Mouse (Mus musculus): ENCODE measurements around the gene Ndufs2. TPM values are rescaled to one million over a fixed set of nuclear protein-coding genes. Genes with fewer than 3 reads are reported as not detected.

Gene Ndufs2
- polyA plus RNA-seq, 1 experiment, result 1,478 TPM

- peaks cover 5% of the 10 kb centered on the region for H3K4me1 ChIP-seq (ENCODE audit: control insufficient read depth, insufficient read depth, insufficient read length, low read length)
- no peak overlapping the region for H3K27ac ChIP-seq (replicated peaks; ENCODE audit: low read depth, low read length)
- H3K4me3 ChIP-seq (ENCODE audit: insufficient read depth, low read depth, low read length), result no peak overlapping the region
Measured at GRCm38 (mm10) chr1:171282086-171282805, 31.1 kb upstream of the Ndufs2 start.

DNA sequence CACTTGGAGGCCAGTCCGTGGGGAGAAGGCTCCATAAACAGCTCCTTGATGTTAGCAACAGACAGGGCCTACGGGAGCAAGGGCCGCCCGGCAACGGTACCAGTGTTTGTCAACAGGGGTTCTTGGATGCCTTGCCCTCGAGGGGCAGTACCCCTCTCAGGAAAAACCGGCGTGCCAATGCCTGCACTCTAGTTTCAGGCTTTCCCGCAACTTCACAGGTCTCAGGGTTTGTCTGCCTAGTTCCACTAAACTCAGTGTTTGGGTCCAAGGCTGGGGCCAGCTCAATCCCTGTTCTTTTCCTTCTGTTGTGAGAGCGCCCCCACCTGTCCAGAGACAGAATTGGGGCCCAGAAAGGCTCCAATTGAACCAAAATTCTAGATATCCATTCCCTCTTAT lies 30.3 kb upstream of the Ndufs2 start:
- Histone ChIP-seq H3K4me3 (ENCODE audit: insufficient read depth, low read depth, low read length) (peak overlapping the region; percentile 74), H3K27ac (replicated peaks; ENCODE audit: low read depth, low read length) (peak overlapping the region; percentile 69), H3K4me1 (ENCODE audit: control insufficient read depth, insufficient read depth, insufficient read length, low read length) (peaks cover 5% of the 10 kb centered on the region)

DNA sequence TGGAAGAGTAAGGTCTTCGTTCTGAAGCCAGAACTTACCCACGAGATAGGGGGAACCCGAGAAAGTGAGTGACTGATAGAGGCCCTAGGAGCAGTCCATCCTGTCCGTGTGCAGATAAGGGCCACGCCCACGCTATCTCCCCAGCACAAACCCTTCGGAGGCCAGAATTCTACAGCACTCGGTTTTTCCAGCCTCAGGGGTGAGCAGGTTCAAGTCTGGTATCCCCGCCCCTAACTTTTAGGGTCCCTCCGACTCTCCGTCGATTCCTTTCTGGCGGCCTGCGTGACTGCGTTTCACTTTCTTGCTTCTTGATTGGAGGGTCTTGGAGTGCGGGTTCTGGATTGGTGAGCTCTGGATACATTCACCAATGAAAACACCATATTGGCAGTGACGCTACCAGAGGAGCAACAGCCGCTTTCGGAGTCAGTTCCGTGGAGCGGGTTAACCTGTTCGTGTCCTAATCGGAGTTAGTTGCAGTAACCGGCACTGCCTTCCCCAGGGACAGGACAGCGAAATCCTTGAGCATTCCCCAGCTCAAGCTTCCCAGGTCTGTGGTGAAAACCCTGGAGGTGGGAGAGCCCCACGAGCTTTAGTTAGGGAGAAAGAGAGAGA lies 29.8 kb upstream of the Ndufs2 start, which contains the start of gene Ppox:
Gene Ppox, minus strand, starts transcription at position 271 of the 612 bp plus-strand sequence.
- peaks cover 5% of the 10 kb centered on the region for H3K4me1 ChIP-seq (ENCODE audit: control insufficient read depth, insufficient read depth, insufficient read length, low read length)
- H3K27ac ChIP-seq (replicated peaks; ENCODE audit: low read depth, low read length), result peak within 1 kb of the TSS; percentile 69
- H3K4me3 ChIP-seq (ENCODE audit: insufficient read depth, low read depth, low read length), result peak within 1 kb of the TSS; percentile 83

- Histone ChIP-seq H3K4me1 (ENCODE audit: control insufficient read depth, insufficient read depth, insufficient read length, low read length) (peaks cover 5% of the 10 kb centered on the region), H3K27ac (replicated peaks; ENCODE audit: low read depth, low read length) (0 out of 2 replicates have a peak overlapping the region, but pooled peaks have one; percentile 13), H3K4me3 (ENCODE audit: insufficient read depth, low read depth, low read length) (peak overlapping the region; percentile 83)
Measured at GRCm38 (mm10) chr1:171280250-171280915, 29.2 kb upstream of the Ndufs2 start.

- peak overlapping the region; percentile 83 for H3K4me3 ChIP-seq (ENCODE audit: insufficient read depth, low read depth, low read length)
- peaks cover 5% of the 10 kb centered on the region; the same call in 1 of the 2 replicates for H3K4me1 ChIP-seq (ENCODE audit: control insufficient read depth, insufficient read depth, insufficient read length, low read length)
Measured at GRCm38 (mm10) chr1:171279721-171280120, 28.5 kb upstream of the Ndufs2 start.

DNA sequence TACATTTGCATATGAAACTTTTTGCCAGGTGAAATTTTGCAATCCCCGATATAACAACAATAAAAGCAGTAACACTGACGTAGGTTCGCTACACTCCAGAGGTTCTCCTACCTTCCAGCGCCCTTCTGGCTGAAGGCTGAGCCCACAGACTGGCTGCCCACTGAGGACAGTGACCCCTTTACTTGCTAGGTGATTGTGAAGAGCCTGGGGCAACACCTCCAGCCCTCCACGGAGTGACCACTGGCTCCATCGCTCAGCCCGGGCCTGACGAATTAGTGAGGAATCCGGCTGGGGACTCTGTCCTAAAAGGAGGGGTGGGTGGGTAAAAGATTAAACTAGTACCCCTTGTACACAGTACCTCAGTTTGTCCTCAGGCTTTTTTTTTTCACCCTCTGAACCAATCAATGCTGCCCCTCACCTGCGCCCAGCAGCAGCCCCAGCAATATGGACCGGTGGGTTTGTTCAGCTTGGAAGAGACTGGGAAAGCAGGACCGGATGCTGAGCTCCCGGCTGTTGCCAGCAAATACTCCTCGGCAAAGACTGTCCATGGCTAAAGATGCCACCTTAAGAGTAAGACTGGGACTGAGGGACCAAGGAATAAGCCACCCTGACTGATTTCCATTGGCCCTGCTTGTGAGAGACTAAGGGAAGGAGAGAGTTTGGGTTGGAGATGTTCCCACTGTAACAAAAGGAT lies 28.0 kb upstream of the Ndufs2 start:
- Histone ChIP-seq H3K4me1 (ENCODE audit: control insufficient read depth, insufficient read depth, insufficient read length, low read length) (peaks cover 5% of the 10 kb centered on the region; the same call in 1 of the 2 replicates), H3K4me3 (ENCODE audit: insufficient read depth, low read depth, low read length) (no peak overlapping the region), H3K27ac (replicated peaks; ENCODE audit: low read depth, low read length) (no peak overlapping the region)

More at GRCm38 (mm10) chr1:171279721-171280120, 28.5 kb upstream of the Ndufs2 start:
- no peak overlapping the region for H3K27ac ChIP-seq (replicated peaks; ENCODE audit: low read depth, low read length)

DNA sequence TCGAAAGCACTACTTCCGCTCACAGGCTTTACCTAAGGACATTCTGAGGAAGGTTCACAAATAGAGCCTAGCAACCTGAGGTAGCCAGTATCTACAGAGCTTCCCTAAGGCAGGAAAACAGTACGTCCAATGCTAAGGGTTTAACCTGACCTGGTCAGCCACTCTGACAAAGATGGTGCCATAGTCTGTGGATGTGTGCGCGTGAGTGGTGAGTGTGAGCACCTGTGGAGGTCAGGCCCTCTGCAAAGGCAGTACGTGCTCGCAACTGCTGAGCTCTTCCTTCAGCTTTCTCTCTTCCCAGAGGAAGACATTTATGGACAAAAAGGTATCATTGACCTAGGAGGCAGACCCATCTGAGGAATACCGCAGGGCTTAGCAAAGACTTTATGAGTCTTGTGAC lies 27.2 kb upstream of the Ndufs2 start:
- Histone ChIP-seq H3K4me1 (ENCODE audit: control insufficient read depth, insufficient read depth, insufficient read length, low read length) (peaks cover 5% of the 10 kb centered on the region; the same call in 1 of the 2 replicates), H3K27ac (replicated peaks; ENCODE audit: low read depth, low read length) (no peak overlapping the region), H3K4me3 (ENCODE audit: insufficient read depth, low read depth, low read length) (no peak overlapping the region)

- Histone ChIP-seq H3K4me1 (ENCODE audit: control insufficient read depth, insufficient read depth, insufficient read length, low read length) (peaks cover 5% of the 10 kb centered on the region; the same call in 1 of the 2 replicates), H3K27ac (replicated peaks; ENCODE audit: low read depth, low read length) (no peak overlapping the region)
Measured at GRCm38 (mm10) chr1:171277736-171278135, 26.5 kb upstream of the Ndufs2 start.

GRCm38 (mm10) chr1:171276110-171276748 lies 25.0 kb upstream of the Ndufs2 start:
- H3K4me1 ChIP-seq (ENCODE audit: control insufficient read depth, insufficient read depth, insufficient read length, low read length), result peaks cover 12% of the 10 kb centered on the region; the same call in 1 of the 2 replicates
- H3K4me3 ChIP-seq (ENCODE audit: insufficient read depth, low read depth, low read length), result no peak overlapping the region
- H3K27ac ChIP-seq (replicated peaks; ENCODE audit: low read depth, low read length), result no peak overlapping the region

More at GRCm38 (mm10) chr1:171277736-171278135, 26.5 kb upstream of the Ndufs2 start:
- no peak overlapping the region for H3K4me3 ChIP-seq (ENCODE audit: insufficient read depth, low read depth, low read length)

- no peak overlapping the region for H3K27ac ChIP-seq (replicated peaks; ENCODE audit: low read depth, low read length)
- H3K4me1 ChIP-seq (ENCODE audit: control insufficient read depth, insufficient read depth, insufficient read length, low read length), result peaks cover 13% of the 10 kb centered on the region; the same call in 1 of the 2 replicates
- no peak overlapping the region for H3K4me3 ChIP-seq (ENCODE audit: insufficient read depth, low read depth, low read length)
Measured at GRCm38 (mm10) chr1:171275144-171275734, 24.1 kb upstream of the Ndufs2 start.

DNA sequence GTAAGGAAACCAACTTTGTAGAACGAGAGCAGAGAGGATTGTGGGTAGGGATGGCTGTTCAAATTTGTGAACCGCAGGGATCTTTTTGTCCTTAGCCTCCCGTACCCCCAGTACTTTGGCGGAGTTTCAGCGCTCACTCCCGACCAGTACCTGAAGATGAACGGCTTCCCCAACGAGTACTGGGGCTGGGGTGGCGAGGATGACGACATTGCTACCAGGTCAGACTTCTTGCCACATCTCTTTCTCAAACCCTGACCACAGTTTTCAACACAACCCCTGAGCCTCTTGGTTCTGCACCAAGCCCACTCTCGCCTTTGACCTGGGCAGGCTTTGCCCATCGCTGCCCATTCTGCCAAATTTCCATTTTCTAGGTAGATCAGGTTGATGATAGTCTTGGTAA lies 23.0 kb upstream of the Ndufs2 start:
- H3K4me1 ChIP-seq (ENCODE audit: control insufficient read depth, insufficient read depth, insufficient read length, low read length), result peaks cover 10% of the 10 kb centered on the region; the same call in 1 of the 2 replicates
- H3K27ac ChIP-seq (replicated peaks; ENCODE audit: low read depth, low read length), result no peak overlapping the region
- H3K4me3 ChIP-seq (ENCODE audit: insufficient read depth, low read depth, low read length), result no peak overlapping the region

DNA sequence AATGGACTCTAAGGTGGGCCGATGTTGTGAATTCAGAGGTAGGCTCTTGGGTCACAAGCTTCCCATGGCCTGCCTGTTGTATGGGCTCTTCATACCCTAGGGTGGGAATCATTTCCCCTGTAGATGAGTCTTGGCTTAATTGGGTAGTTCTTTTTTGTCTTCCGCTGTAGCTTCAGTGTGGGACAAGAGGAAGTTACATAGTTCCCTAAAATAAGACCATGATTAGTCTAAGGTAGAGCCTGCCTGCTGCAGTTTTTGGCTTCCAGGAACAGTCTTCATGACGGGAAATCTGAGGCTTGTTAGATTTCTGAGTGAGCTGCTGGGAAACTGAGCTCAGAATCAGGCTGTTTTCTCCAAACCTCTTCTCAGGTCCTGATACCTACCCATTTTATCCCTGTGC lies 20.9 kb upstream of the Ndufs2 start:
- Histone ChIP-seq H3K4me3 (ENCODE audit: insufficient read depth, low read depth, low read length) (peak overlapping the region; percentile 17; the same call in 1 of the 2 replicates), H3K27ac (replicated peaks; ENCODE audit: low read depth, low read length) (peak overlapping the region; percentile 39; the same call in 1 of the 2 replicates)

DNA sequence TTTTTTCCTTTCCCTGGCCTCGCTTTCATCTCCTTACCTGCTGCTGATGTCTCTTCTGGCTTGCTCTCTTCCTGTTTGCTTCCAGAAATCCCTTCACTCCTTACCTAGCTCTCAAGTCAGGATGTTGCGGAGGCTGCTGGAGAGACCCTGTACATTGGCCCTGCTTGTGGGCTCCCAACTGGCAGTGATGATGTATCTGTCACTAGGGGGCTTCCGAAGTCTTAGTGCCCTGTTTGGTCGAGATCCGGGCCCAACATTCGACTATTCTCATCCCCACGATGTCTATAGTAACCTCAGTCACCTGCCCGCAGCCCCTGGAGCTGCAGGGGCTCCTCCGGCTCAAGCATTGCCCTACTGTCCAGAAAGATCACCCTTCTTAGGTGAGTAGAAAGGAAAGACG lies 20.4 kb upstream of the Ndufs2 start:
- Histone ChIP-seq H3K4me1 (ENCODE audit: control insufficient read depth, insufficient read depth, insufficient read length, low read length) (peaks cover 10% of the 10 kb centered on the region; the same call in 1 of the 2 replicates), H3K27ac (replicated peaks; ENCODE audit: low read depth, low read length) (peak overlapping the region; percentile 39; the same call in 1 of the 2 replicates), H3K4me3 (ENCODE audit: insufficient read depth, low read depth, low read length) (peak overlapping the region; percentile 17; the same call in 1 of the 2 replicates)

More for the DNA sequence above, 20.9 kb upstream of the Ndufs2 start:
- H3K4me1 ChIP-seq (ENCODE audit: control insufficient read depth, insufficient read depth, insufficient read length, low read length), result peaks cover 10% of the 10 kb centered on the region; the same call in 1 of the 2 replicates

GRCm38 (mm10) chr1:171271196-171271595 lies 20.0 kb upstream of the Ndufs2 start:
- Histone ChIP-seq H3K4me3 (ENCODE audit: insufficient read depth, low read depth, low read length) (peak overlapping the region; percentile 76), H3K27ac (replicated peaks; ENCODE audit: low read depth, low read length) (no peak overlapping the region), H3K4me1 (ENCODE audit: control insufficient read depth, insufficient read depth, insufficient read length, low read length) (peaks cover 10% of the 10 kb centered on the region; the same call in 1 of the 2 replicates)
